Mouse (Mus musculus) olfactory bulb, adult 2 months (tissue): ENCODE measurements around the gene Iqca.

ENCODE experiments used
- CTCF ChIP-seq: fragments of 200-500 bp; IDR thresholded peaks from 2 replicates; pipeline ENCODE4 v1.5.1; 2012; ENCODE audit warnings: low read depth, mild to moderate bottlenecking, low read length, moderate library complexity; ENCODE audit not compliant: insufficient read depth
- POLR2A ChIP-seq: fragments of 200-500 bp; IDR thresholded peaks from 2 replicates; pipeline ENCODE4 v1.6.1; 2012; ENCODE audit warnings: mild to moderate bottlenecking, low read depth, low read length, moderate library complexity; ENCODE audit not compliant: insufficient read depth

DNA sequence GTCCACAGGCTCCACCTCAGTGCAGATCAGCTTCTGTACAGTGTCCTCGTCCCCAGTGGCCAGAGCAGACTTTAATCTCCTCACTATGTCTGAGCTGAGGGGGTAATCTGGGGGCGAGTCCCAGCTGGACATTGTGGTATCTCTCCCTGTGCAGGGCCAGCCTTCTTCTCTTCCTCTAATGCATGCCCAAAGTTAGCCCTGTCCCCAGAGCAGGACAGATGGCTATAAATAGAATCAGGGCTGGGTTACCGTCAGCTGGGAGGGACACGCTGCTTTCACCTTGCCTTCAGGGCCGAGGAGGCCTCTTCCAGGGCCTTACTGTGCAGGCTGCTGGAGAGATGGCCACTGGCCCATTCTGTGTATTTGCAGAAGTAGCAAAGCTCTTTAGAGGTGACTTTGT, 138.8 kb downstream of the Iqca start, which contains the start of gene Asb18:
- TF ChIP-seq CTCF (no peak), POLR2A (no peak)
